Mouse (Mus musculus) liver, embryonic 12.5 days (tissue): ENCODE data around the gene A930004D18Rik. TPM values are rescaled to one million over a fixed set of nuclear protein-coding genes. Genes with fewer than 3 reads are reported as not detected.
A peak's percentile ranks its signal among the peaks of the same experiment; 100 is the strongest.

Experiments
- ATAC-seq: fragments of 200-750 bp; cut with Nextera tagmentation; 2 replicates; pipeline ENCODE4 v1.8.0; 2017; ENCODE audit warnings: moderate number of reproducible peaks, mild to moderate bottlenecking, moderate library complexity
- H3K27ac ChIP-seq: fragments of 300-500 bp; sonication (generic); 2 replicates; pipeline ENCODE4 v1.5.1; 2016; ENCODE audit warnings: mild to moderate bottlenecking
- H3K27me3 ChIP-seq: fragments of 300-500 bp; sonication (generic); replicated peaks from 2 replicates; pipeline ENCODE4 v1.6.1; 2016; ENCODE audit warnings: mild to moderate bottlenecking, moderate library complexity
- H3K36me3 ChIP-seq: fragments of 300-500 bp; sonication (generic); 2 replicates; pipeline ENCODE4 v1.6.1; 2016; ENCODE audit warnings: mild to moderate bottlenecking, moderate library complexity
- H3K4me1 ChIP-seq: fragments of 300-500 bp; sonication (generic); 2 replicates; pipeline ENCODE4 v1.6.1; 2016
- H3K4me2 ChIP-seq: fragments of 300-500 bp; sonication (generic); 2 replicates; pipeline ENCODE4 v1.6.1; 2016; ENCODE audit warnings: mild to moderate bottlenecking, moderate library complexity
- H3K4me3 ChIP-seq: fragments of 300-500 bp; sonication (generic); 2 replicates; pipeline ENCODE4 v1.5.1; 2016; ENCODE audit warnings: mild to moderate bottlenecking, moderate library complexity
- H3K9ac ChIP-seq: fragments of 300-500 bp; sonication (generic); 2 replicates; pipeline ENCODE4 v1.6.1; 2016; ENCODE audit warnings: mild to moderate bottlenecking, moderate library complexity
- H3K9me3 ChIP-seq: fragments of 300-500 bp; sonication (generic); replicated peaks from 2 replicates; pipeline ENCODE4 v1.6.1; 2016; ENCODE audit warnings: mild to moderate bottlenecking, moderate library complexity
- WGBS: fragments of 180-500 bp; shearing (Covaris S2); methylation state at CpG from one replicate; pipeline ENCODE4 v1.1.7; 2016; ENCODE audit not compliant: insufficient replicate concordance; 5-methylcytosine and 5-hydroxymethylcytosine counted together
- polyA plus RNA-seq: library from polyadenylated mRNA; unstranded; fragments of >200 nt; fragmentation: Nextera tagmentation; extraction: Ambion mirVana; gene quantifications from 2 replicates; pipeline ENCODE4 v1.2.1, GENCODE M21; 2016

Gene A930004D18Rik
- polyA plus RNA-seq, 1 experiment from 2014 or later: 2.8 TPM

DNA sequence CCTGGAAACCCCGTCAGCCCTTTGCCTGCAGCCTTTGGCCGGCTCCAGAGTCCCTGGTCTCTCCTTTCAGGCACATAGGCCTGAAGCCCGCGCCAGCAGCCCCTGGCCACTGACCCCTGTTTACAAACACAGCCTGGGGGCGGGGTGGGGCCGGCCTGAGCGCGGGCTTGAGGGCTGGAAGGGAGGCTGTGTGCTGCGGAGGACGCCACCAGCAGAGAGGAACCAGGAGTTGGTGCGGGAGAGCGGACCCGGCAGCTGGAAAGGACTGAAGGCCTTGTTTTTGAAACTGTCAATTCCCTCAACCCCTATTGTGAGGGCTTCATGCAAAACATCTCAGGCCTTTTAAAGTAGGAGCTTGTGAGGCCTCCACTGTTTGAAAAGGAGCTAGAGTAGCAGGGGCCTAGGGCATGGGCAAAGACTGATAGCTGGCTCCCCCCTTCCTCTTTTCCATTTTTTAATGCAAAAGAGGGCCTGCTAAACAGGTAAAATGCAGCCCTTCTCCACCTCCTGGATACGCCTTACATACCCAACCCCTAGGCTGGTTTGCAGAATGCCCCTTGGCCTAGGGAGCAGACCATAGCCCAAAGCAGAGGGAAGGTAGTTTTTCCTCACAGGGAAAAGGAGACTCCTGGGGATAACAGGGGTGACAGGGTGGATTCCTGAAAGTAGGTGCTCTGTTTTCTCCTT lies 3.8 kb upstream of the A930004D18Rik start:
- Histone ChIP-seq H3K4me2 (peak overlapping the region; percentile 50), H3K4me3 (no peak overlapping the region), H3K9me3 (no peaks in the 10 kb centered on the region), H3K27ac (peak overlapping the region; percentile 60), H3K9ac (no peak overlapping the region; the same call in 1 of the 2 replicates), H3K36me3 (no peaks in the 10 kb centered on the region), H3K27me3 (peaks cover 75% of the 10 kb centered on the region), H3K4me1 (peaks cover 22% of the 10 kb centered on the region)
- peak; percentile 40; the same call in 1 of the 2 replicates for ATAC-seq
- WGBS: 35% methylated on average over 14 of the region's 14 CpGs

DNA sequence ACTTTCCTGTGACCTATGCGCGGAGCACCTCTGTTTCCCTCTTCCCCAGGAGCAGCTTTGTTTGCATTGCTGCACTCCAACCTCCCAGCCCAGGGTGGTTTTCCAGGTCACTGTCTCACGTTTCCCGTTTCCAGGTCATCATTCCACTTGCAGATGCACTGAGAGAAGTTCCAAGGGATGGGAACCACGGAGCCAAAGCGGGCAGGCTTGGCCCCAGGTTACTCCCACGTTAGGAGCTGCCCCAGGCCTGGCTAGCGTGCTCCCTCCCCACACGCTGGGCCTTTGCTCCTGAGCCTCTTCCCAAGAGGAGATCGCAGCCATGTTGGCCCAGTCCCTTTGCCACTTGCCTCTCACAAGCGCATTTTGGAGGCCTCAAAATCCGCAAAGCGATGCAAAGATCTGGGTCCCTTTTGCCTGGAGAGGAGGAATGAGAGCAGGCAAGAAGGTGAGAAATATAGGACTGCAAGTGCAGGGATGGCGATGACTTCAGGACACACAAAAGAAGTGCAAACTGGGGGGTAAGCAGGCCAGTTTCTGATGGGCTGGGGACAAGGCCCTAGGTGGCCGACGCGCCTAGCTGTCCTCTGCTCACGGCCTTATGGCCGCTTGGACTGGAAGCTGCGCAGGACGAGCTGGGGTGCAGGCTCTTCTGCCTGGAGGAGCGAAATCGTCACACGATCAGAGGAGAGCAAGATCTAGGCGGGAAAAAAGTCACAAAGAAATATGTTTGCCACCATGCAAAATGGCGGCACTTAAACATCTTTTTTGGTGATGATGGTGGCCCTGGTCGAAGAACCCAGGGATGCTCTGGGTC lies 3.0 kb upstream of the A930004D18Rik start:
- Histone ChIP-seq H3K27me3 (peaks cover 67% of the 10 kb centered on the region), H3K27ac (peak overlapping the region; percentile 60), H3K4me1 (peaks cover 19% of the 10 kb centered on the region), H3K9me3 (no peaks in the 10 kb centered on the region), H3K4me3 (no peak overlapping the region), H3K36me3 (no peaks in the 10 kb centered on the region), H3K4me2 (peak overlapping the region; percentile 50), H3K9ac (no peak overlapping the region)
- WGBS: 68% methylated on average over 27 of the region's 27 CpGs
- ATAC-seq: peak; percentile 21; the same call in 1 of the 2 replicates

DNA sequence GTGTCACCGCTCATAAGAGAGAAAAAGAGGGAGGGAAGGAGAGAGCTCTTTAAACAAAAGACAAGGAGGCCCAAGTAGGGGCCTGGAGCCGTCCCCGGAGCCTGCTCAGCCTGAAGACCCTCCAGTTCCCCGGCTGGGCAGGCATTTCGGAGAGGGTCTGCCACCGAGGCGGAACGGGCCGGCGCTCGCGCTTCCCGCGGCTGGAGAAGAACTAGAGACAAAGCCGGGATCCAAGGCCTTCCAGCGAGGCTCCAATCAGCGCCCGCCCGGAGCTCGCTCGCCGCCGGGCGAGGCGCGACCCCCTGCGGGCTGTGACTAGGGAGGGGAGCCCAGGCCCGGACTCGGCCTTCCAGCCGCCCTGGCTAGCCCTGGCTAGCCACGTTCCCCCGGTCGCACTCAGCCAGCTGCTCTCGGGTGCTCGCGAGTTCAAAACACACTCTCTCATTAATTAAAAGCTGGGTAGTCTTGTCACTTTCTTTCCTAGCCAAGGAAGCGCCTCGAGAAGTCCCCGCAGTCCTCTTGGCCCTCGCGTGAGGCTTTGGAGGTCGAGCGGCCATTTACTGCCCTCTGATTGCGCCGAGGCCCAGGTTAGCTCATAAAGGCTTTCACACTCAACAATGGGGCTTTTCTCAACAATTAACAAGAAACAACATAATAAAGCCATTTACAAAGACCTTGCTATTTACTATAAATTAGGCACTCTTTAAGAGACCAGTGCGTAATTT lies 2.2 kb upstream of the A930004D18Rik start:
- H3K4me2 ChIP-seq: peak overlapping the region; percentile 50
- WGBS: 18% methylated on average over 46 of the region's 46 CpGs
- peak overlapping the region; percentile 54 for H3K27ac ChIP-seq
- peak; percentile 21; the same call in 1 of the 2 replicates for ATAC-seq
- H3K27me3 ChIP-seq: peaks cover 62% of the 10 kb centered on the region
- H3K9ac ChIP-seq: peak overlapping the region; percentile 51
- H3K4me1 ChIP-seq: peaks cover 19% of the 10 kb centered on the region
- no peak overlapping the region for H3K4me3 ChIP-seq
- no peaks in the 10 kb centered on the region for H3K9me3 ChIP-seq
- H3K36me3 ChIP-seq: no peaks in the 10 kb centered on the region

DNA sequence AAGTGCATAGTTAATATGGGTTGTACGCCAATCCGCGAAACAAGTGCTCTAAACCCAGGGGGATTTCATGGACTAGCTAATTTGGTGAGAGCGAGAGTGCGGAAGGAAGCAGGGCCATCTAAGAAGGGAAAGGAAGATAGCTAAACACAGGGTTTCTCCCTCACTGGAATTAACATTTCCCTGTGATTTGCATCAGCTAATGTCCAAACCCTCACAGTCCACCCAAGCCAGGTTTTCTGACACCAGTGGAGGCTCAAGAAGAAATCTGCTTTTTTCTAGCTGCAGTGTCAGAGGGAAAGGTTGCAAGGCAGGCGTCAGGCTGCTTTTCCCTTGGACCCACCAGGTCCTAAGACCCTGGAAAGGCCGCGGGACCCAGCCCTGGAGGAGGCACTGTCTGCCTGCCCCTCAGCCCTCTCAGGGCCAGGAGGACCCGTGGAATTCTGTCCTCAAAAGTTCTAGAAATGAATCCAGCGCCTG lies 1.4 kb upstream of the A930004D18Rik start:
- Histone ChIP-seq H3K4me2 (no peak overlapping the region), H3K9me3 (no peaks in the 10 kb centered on the region), H3K4me1 (peaks cover 19% of the 10 kb centered on the region), H3K9ac (no peak overlapping the region), H3K27ac (no peak overlapping the region), H3K27me3 (peaks cover 64% of the 10 kb centered on the region), H3K36me3 (no peaks in the 10 kb centered on the region), H3K4me3 (no peak overlapping the region)
- 60% methylated on average over 10 of the region's 10 CpGs for WGBS
- no peak for ATAC-seq

DNA sequence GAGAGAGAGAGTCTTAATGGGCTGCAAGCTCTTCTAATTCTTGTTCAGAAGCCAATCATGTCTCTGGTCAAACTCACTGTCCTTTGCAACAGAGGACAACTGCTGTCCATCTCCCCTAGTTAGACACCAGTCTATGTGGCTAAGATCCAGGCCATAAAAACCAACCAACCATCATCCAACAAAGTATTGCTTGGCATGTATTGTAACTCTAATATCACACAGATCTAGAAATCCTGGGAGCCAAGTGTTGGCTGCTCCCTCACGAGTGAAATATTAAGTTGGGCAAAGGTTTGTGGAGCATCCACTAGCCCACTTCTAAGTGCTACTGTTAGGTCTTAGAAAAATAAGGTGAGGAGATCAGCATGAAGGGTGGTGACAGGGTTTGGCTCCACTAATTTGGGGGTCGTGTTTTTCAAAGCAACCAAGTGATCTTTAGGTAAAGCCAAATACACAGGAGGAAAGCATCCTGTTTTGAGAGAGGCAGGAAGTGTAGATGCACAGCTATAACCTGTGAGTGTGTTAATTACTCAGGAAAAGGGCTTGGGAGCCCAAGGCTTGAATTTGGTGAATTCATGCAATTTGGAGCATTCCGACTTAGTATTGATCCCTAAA lies 710 bp upstream of the A930004D18Rik start:
- ATAC-seq: no peak
- H3K27ac ChIP-seq: no peak overlapping the region

DNA sequence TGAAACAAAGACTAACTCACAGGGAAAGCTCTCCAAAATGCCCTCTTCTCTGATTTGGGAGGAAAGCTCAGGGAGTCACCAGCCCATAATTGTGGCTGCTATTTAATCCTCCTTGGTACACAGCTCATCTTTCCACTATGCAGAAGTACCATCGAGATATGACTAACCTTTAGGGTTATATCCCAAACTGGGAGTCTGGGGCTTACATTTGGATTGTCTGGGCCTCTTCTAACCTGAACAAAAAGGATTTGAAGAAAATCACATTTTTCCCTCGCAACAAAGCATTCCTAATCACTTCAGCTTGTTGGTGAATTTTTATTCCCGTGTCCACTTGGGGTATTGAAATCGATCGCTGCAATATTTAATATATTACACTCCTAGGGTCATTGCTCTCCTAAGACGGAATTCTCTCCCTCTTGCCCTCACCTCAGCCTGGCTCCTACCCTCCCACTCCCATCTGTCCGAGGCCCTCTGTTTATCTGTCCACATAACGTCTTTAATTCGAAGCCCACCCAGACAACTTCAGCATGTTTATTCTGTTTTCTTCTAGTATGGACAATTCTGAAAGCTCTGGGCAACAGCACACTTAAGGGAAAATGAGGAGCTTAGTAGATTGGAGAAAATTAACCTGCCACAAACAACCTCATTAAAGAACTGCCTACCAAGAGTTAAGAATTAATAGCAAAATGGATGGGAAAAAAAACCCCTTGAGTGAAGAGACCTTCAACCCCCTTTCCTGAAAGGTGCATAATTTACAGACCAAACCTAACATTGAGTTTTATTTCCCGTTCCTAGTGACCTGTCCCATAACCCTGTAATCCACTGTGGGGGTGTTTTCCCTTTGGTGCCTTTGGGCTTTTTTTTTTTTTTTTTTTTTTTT lies 2.9 kb downstream of the A930004D18Rik start:
- Histone ChIP-seq H3K27ac (no peak overlapping the region), H3K27me3 (peaks cover 85% of the 10 kb centered on the region)

More for the DNA sequence above, 710 bp upstream of the A930004D18Rik start:
- Histone ChIP-seq H3K27me3 (peaks cover 71% of the 10 kb centered on the region), H3K4me1 (peaks cover 19% of the 10 kb centered on the region), H3K9ac (no peak overlapping the region), H3K9me3 (no peaks in the 10 kb centered on the region), H3K4me3 (no peak overlapping the region), H3K36me3 (no peaks in the 10 kb centered on the region), H3K4me2 (no peak overlapping the region)
- WGBS: 43% methylated on average over 3 of the region's 3 CpGs

DNA sequence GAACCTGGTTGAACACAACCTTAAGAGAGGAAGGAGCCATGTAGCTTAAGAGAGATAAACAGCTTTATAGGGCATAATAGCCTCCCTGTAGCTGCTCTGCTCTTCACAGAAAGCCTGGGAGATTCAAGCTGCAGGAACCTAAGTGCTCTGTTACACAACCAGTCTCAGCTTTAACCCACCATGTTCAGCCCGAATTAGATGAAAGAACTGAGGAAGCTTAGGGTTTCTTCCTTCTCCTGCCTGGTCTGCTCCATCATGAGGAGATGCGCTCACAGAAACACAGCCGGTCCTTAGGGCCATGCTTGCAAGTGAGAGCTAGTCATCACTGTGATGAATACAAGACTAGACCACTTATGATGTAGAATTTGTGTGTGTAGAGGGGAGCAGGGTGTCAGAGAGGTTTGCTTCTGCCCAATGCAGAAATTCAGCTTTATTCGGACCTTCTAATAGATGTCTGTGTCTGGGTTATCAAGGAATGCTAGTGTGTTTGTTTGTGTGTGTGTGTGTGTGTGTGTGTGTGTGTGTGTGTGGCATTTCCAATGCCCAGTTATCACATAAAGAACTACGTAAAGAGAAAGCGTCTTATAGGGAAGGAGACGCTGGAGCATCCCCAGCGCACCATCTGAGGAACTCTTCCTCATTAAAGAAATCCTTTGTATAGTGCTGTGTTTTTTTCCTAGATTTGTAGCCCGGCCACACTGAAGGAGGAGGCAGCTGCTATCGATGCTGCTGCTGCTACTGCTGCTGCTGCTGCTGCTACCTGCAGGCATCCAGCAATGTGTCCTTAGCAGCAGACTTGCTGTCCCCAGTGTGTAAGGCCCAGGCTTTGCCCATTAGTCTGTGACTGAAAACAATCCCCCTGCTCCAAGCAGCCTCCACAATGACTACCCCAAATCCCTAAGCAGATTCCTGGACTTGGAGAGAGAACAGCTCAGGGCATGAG lies 4.1 kb downstream of the A930004D18Rik start:
- Histone ChIP-seq H3K4me1 (peaks cover 24% of the 10 kb centered on the region), H3K9me3 (no peaks in the 10 kb centered on the region), H3K27me3 (peaks cover 82% of the 10 kb centered on the region), H3K27ac (no peak overlapping the region), H3K9ac (no peak overlapping the region), H3K4me2 (no peak overlapping the region), H3K36me3 (no peaks in the 10 kb centered on the region), H3K4me3 (no peak overlapping the region)
- 63% methylated on average over 10 of the region's 10 CpGs for WGBS
- no peak for ATAC-seq

More for the DNA sequence above, 2.9 kb downstream of the A930004D18Rik start:
- Histone ChIP-seq H3K36me3 (no peaks in the 10 kb centered on the region), H3K9ac (no peak overlapping the region), H3K4me2 (no peak overlapping the region), H3K4me3 (no peak overlapping the region), H3K4me1 (peaks cover 19% of the 10 kb centered on the region), H3K9me3 (no peaks in the 10 kb centered on the region)
- ATAC-seq: no peak
- 71% methylated on average over 10 of the region's 10 CpGs for WGBS

DNA sequence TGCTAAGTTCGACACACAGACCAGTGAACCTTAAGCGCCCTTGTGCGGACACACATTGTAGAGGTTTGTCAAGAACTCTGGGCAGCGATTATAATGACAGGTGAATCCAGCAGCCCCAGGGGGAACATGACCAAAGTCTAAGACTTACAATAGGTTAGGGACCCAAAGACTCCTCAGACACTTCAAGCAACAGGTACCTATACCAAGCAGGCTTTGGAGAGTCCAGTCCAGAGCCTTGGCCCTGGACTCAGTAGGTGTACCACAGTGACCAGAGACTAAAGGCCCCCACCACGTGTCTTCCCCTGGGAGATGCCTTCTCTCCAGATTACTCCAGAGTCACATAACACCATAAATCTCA lies 5.0 kb downstream of the A930004D18Rik start:
- Histone ChIP-seq H3K27me3 (peaks cover 81% of the 10 kb centered on the region), H3K4me3 (no peak overlapping the region), H3K9me3 (no peaks in the 10 kb centered on the region), H3K4me2 (peak overlapping the region; percentile 60; the same call in 1 of the 2 replicates), H3K4me1 (peaks cover 33% of the 10 kb centered on the region), H3K36me3 (no peaks in the 10 kb centered on the region), H3K9ac (no peak overlapping the region), H3K27ac (no peak overlapping the region)
- no peak for ATAC-seq
- WGBS: 65% methylated on average over 5 of the region's 5 CpGs

DNA sequence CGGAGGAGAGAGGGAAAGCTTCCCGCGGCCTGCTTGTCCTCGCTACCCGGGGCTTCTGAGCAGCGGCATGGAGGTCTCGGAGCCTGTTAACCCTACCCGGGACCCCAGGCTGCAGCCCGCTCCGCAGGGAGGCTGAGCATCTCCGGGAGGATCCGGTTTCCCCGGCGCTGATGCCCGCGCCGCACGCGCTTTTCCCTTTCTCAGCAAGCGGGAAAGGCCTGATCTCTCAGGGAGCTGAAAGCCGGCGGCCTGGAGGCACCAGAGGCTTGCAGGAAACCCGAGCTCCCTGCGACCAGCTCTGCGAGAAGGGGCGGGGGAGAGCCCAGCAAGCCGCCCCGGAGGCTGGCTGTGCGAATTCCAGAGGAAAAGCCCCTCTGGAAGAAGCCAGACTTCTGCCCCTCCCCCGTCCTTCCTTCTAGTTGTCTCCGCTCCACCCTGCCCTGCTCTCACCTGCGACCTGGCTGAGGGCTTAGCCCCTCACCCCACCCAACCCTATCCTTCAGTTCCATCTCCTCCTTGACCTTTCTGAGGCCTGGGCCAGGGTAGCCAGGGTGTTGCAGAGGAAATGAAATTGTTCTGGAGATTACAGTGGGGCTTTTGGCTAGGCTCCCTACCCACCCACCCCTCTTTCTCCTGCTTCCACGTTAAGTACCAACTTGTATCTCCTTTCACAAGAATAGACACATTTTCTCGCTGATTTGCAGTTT lies 5.6 kb downstream of the A930004D18Rik start:
- peaks cover 38% of the 10 kb centered on the region for H3K4me1 ChIP-seq
- peaks cover 79% of the 10 kb centered on the region for H3K27me3 ChIP-seq
- H3K27ac ChIP-seq: no peak overlapping the region
- no peaks in the 10 kb centered on the region for H3K9me3 ChIP-seq
- peak overlapping the region; percentile 56 for H3K9ac ChIP-seq
- WGBS: 8% methylated on average over 34 of the region's 34 CpGs
- H3K4me3 ChIP-seq: peak overlapping the region; percentile 36
- H3K36me3 ChIP-seq: no peaks in the 10 kb centered on the region
- no peak for ATAC-seq
- peak overlapping the region; percentile 60 for H3K4me2 ChIP-seq
